Mouse (Mus musculus): ENCODE measurements at regions not wholly inside any gene's neighbourhood (a gene's known extent, or its start where the extent isn't known, plus 50 kb on each side); places are given as distances from the start of the nearest gene placed in this dataset.

DNA sequence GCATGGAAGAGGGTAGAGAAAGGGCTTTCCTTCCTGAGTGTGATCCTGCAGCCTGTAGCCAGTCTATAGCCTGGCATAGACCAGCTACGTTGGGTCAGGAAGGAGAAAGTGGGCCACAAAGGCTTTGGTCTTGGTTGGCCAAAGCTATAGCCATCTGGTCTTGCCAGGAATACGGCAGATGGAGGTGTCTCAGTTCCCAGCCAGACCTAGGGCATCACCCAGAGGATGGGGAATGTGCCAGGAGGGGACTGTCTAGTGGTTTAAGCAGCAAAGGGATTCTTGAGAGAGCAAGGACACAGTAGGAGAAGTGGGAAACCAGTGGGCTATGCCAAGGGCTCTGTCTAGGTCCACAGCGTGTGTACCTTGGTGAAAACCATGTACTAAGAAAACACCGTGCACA is 251.3 kb upstream of the 9630041A04Rik start:
- no peak for TF ChIP-seq CTCF (conservative IDR thresholded peaks at IDR 0.05; ENCODE audit: insufficient read depth, insufficient read length, low read depth, low read length)
- TF ChIP-seq POLR2A (IDR thresholded peaks at IDR 0.05; ENCODE audit: low read depth, low read length), result no peak
